Mouse (Mus musculus) limb, embryonic 12.5 days (tissue): ENCODE measurements around the gene Lrrc45. TPM values are rescaled to one million over a fixed set of nuclear protein-coding genes. Genes with fewer than 3 reads are reported as not detected.
A peak's percentile ranks its signal among the peaks of the same experiment; 100 is the strongest.

Experiments used
- ATAC-seq: fragments of 200-750 bp; cut with Nextera tagmentation; 2 replicates; pipeline ENCODE4 v1.8.0; 2017; ENCODE audit warnings: low read depth, moderate TSS enrichment; ENCODE audit not compliant: insufficient number of reproducible peaks, insufficient read depth, low FRiP score, low TSS enrichment
- H3K27ac ChIP-seq: fragments of 300-500 bp; sonication (generic); 2 replicates; pipeline ENCODE4 v1.5.1; 2016; ENCODE audit warnings: mild to moderate bottlenecking, moderate library complexity
- H3K27me3 ChIP-seq: fragments of 300-500 bp; sonication (generic); 2 replicates; pipeline ENCODE4 v1.6.1; 2016; ENCODE audit warnings: mild to moderate bottlenecking, moderate library complexity
- H3K36me3 ChIP-seq: fragments of 300-500 bp; sonication (generic); 2 replicates; pipeline ENCODE4 v1.6.1; 2016; ENCODE audit warnings: mild to moderate bottlenecking, moderate library complexity
- H3K4me1 ChIP-seq: fragments of 300-500 bp; sonication (generic); replicated peaks from 2 replicates; pipeline ENCODE4 v1.6.1; 2016
- H3K4me2 ChIP-seq: fragments of 300-500 bp; sonication (generic); 2 replicates; pipeline ENCODE4 v1.6.1; 2016; ENCODE audit warnings: mild to moderate bottlenecking, moderate library complexity
- H3K4me3 ChIP-seq: fragments of 300-500 bp; sonication (generic); replicated peaks from 2 replicates; pipeline ENCODE4 v1.5.1; 2016; ENCODE audit warnings: mild to moderate bottlenecking
- H3K9ac ChIP-seq: fragments of 300-500 bp; sonication (generic); replicated peaks from 2 replicates; pipeline ENCODE4 v1.6.1; 2016; ENCODE audit warnings: mild to moderate bottlenecking, moderate library complexity
- H3K9me3 ChIP-seq: fragments of 300-500 bp; sonication (generic); 2 replicates; pipeline ENCODE4 v1.6.1; 2016; ENCODE audit warnings: mild to moderate bottlenecking, moderate library complexity
- WGBS: fragments of 180-500 bp; shearing (Covaris S2); methylation state at CpG from one replicate; pipeline ENCODE4 v1.1.7; 2016; 5-methylcytosine and 5-hydroxymethylcytosine counted together
- polyA plus RNA-seq: library from polyadenylated mRNA; unstranded; fragments of >200 nt; fragmentation: Nextera tagmentation; extraction: Ambion mirVana; gene quantifications from 2 replicates; pipeline ENCODE4 v1.2.1, GENCODE M21; 2016

Lrrc45 gene
- polyA plus RNA-seq, 1 experiment from 2014 or later: 77.9 TPM

DNA sequence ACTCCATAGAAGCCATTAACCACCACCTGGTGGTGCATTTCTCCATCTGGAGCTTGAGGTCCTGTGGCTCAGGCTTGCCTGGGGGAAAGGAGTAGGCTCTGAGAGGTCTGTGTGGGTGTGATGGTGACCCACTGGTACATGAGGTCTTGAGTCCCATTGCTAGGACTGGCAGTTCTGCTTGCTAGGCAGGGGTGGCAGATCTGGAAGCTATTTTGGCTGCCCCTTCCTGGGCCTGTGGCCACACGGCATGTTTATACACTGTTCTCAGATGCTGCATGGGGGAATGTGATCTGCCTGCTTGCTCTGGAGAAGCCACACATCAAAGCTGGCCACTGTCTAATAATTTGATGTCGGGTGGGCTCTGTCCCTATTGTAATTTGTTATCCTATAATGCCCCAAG lies 29.6 kb upstream of the Lrrc45 start:
- WGBS: 83% methylated on average over 2 of the region's 2 CpGs
- H3K27ac ChIP-seq: no peak overlapping the region
- peaks cover 16% of the 10 kb centered on the region; the same call in 1 of the 2 replicates for H3K4me1 ChIP-seq
- H3K4me3 ChIP-seq: no peak overlapping the region
- no peaks in the 10 kb centered on the region for H3K27me3 ChIP-seq
- H3K36me3 ChIP-seq: peaks cover 84% of the 10 kb centered on the region
- H3K4me2 ChIP-seq: no peak overlapping the region
- H3K9ac ChIP-seq: no peak overlapping the region
- ATAC-seq: no peak
- no peaks in the 10 kb centered on the region for H3K9me3 ChIP-seq

- Histone ChIP-seq H3K27ac (no peak overlapping the region), H3K36me3 (peaks cover 84% of the 10 kb centered on the region), H3K4me3 (no peak overlapping the region), H3K9me3 (no peaks in the 10 kb centered on the region), H3K9ac (no peak overlapping the region), H3K4me2 (no peak overlapping the region), H3K4me1 (peaks cover 16% of the 10 kb centered on the region; the same call in 1 of the 2 replicates), H3K27me3 (no peaks in the 10 kb centered on the region)
- ATAC-seq: no peak
- 84% methylated on average over 2 of the region's 2 CpGs for WGBS
Observed at GRCm38 (mm10) chr11:120684660-120685059, 29.1 kb upstream of the Lrrc45 start.

DNA sequence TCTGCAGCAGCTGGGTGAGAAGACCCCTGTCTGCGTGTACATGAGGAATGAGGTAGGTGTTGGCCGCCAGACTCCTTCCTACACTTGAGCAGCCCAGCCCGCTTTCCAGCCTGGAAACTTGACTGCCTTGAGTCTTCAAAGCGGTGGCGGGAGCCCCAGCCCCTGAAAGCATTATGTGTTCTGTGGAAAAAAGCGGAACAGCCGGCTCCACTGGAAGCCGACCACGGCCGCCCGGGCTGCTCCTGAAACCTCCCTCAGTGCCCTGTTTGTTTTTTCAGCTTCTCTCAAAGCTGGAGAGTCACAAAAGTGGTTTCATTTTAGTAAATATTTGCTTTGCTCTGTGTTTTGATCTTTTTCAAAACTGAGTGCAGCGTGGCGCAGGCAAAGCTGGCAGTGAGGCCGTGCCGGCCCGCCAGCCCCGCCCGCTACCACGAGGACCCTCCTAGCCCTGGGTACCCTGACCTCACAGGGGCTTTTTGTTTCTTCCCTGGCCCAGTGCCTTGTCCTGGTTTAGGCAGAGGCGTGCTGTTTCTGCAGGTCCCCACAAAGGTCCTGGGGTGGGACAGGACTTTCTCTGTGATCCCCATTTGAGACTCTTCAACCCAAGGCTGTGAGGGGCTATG lies 27.0 kb upstream of the Lrrc45 start:
- Histone ChIP-seq H3K4me1 (peaks cover 16% of the 10 kb centered on the region; the same call in 1 of the 2 replicates), H3K4me2 (no peak overlapping the region), H3K27ac (peak overlapping the region; percentile 76), H3K9ac (0 out of 2 replicates have a peak overlapping the region, but pooled peaks have one; percentile 12), H3K4me3 (no peak overlapping the region), H3K9me3 (no peaks in the 10 kb centered on the region), H3K27me3 (no peaks in the 10 kb centered on the region), H3K36me3 (peaks cover 82% of the 10 kb centered on the region)
- 82% methylated on average over 20 of the region's 20 CpGs for WGBS
- ATAC-seq: no peak

DNA sequence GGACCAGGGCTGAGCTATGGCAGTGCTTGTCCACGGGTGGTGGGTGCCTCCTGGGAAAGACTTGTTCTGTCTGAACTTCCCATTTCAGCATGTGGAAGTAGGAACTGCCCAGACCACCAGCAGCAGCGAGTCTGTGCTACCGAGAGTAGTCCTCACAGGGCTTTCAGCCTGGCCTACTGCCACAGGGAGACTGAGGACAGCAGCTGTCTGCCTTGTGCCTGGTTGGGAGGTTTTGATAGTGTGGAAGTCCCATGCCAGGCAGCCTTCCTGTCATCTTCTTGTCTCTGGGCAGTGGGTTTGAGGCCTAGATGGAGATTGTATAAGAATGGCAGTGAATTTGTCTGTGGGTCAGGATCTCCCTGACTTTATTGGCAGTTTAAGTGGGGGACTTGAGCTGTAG lies 24.4 kb upstream of the Lrrc45 start:
- no peak for ATAC-seq
- Histone ChIP-seq H3K27ac (no peak overlapping the region), H3K9me3 (no peaks in the 10 kb centered on the region), H3K4me3 (no peak overlapping the region), H3K36me3 (peaks cover 83% of the 10 kb centered on the region), H3K9ac (no peak overlapping the region), H3K4me2 (no peak overlapping the region), H3K27me3 (no peaks in the 10 kb centered on the region), H3K4me1 (peaks cover 12% of the 10 kb centered on the region)
- WGBS: 79% methylated on average over 3 of the region's 3 CpGs

- Histone ChIP-seq H3K36me3 (peaks cover 81% of the 10 kb centered on the region), H3K4me3 (no peak overlapping the region), H3K27me3 (no peaks in the 10 kb centered on the region), H3K4me2 (no peak overlapping the region), H3K4me1 (peaks cover 29% of the 10 kb centered on the region), H3K27ac (no peak overlapping the region), H3K9ac (no peak overlapping the region), H3K9me3 (0 out of 2 replicates have a peak, but pooled peaks cover 4% of the 10 kb centered on the region)
- WGBS: 91% methylated on average over 4 of the region's 4 CpGs
- no peak for ATAC-seq
Observed at GRCm38 (mm10) chr11:120692471-120693011, 21.2 kb upstream of the Lrrc45 start.

DNA sequence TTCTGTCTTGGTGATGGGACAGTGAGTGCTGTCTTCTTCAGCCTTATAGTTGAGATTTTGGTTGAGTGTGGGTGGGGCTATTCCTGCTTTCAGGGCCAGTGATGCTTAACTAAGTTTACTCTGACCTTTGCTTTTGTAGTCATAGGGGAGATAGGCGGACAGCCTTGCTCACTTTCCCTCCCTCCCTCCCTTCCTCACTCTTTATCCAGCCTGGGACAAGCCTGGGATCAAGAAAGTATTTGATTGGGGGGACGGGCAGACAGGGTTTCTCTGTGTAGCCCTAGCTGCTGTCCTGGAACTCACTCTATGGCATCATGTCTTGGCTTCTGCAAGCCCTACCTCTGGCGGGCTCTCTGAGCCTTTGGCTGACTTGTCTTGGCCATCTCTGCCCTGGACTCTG lies 20.3 kb upstream of the Lrrc45 start:
- WGBS: 83% methylated on average over 3 of the region's 3 CpGs
- H3K27ac ChIP-seq: no peak overlapping the region
- peaks cover 37% of the 10 kb centered on the region for H3K4me1 ChIP-seq
- no peak overlapping the region for H3K4me2 ChIP-seq
- H3K27me3 ChIP-seq: no peaks in the 10 kb centered on the region
- no peak overlapping the region for H3K4me3 ChIP-seq
- H3K9me3 ChIP-seq: 0 out of 2 replicates have a peak, but pooled peaks cover 4% of the 10 kb centered on the region
- peaks cover 73% of the 10 kb centered on the region for H3K36me3 ChIP-seq
- no peak overlapping the region for H3K9ac ChIP-seq
- no peak for ATAC-seq

- Histone ChIP-seq H3K27ac (peak overlapping the region; percentile 87), H3K36me3 (peaks cover 69% of the 10 kb centered on the region), H3K4me2 (0 out of 2 replicates have a peak overlapping the region, but pooled peaks have one; percentile 11), H3K9me3 (0 out of 2 replicates have a peak, but pooled peaks cover 4% of the 10 kb centered on the region), H3K27me3 (no peaks in the 10 kb centered on the region), H3K4me3 (no peak overlapping the region), H3K4me1 (peaks cover 37% of the 10 kb centered on the region), H3K9ac (no peak overlapping the region)
- WGBS: 10% methylated on average over 4 of the region's 4 CpGs
- peak; percentile 41; the same call in 1 of the 2 replicates for ATAC-seq
Observed at GRCm38 (mm10) chr11:120695184-120695583, 18.5 kb upstream of the Lrrc45 start.

DNA sequence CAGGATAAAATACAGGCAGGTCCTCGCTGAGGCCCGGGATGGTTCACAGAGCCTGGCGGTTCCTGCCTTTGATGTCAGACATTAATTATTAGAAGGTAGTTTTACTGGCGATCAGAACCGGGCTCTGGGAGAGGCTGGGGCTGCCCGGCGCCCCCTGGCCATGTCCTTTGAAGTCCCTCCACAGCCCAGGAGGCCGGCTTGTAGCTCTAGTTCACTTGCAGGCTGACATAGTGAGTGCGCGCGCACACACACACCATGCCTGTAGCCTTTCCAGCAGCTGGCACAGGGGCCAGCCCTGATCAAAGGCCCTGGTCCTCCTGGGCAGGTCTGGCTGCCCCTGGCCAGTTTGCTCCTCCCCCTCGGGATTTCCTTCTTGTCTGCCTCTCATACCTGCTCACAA lies 18.1 kb upstream of the Lrrc45 start:
- H3K27me3 ChIP-seq: no peaks in the 10 kb centered on the region
- 0 out of 2 replicates have a peak, but pooled peaks cover 4% of the 10 kb centered on the region for H3K9me3 ChIP-seq
- H3K9ac ChIP-seq: peak overlapping the region; percentile 32
- peak; percentile 64 for ATAC-seq
- H3K36me3 ChIP-seq: peaks cover 69% of the 10 kb centered on the region
- peak overlapping the region; percentile 11 for H3K4me2 ChIP-seq
- peak overlapping the region; percentile 87 for H3K27ac ChIP-seq
- WGBS: 5% methylated on average over 12 of the region's 12 CpGs
- H3K4me3 ChIP-seq: no peak overlapping the region
- peaks cover 37% of the 10 kb centered on the region for H3K4me1 ChIP-seq

GRCm38 (mm10) chr11:120696568-120696967 lies 17.2 kb upstream of the Lrrc45 start:
- peaks cover 71% of the 10 kb centered on the region for H3K36me3 ChIP-seq
- H3K9me3 ChIP-seq: 0 out of 2 replicates have a peak, but pooled peaks cover 4% of the 10 kb centered on the region
- peak overlapping the region; percentile 87 for H3K27ac ChIP-seq
- 91% methylated on average over 6 of the region's 6 CpGs for WGBS
- no peak overlapping the region for H3K9ac ChIP-seq
- H3K4me1 ChIP-seq: peaks cover 37% of the 10 kb centered on the region
- ATAC-seq: no peak
- no peaks in the 10 kb centered on the region for H3K27me3 ChIP-seq
- H3K4me3 ChIP-seq: no peak overlapping the region
- H3K4me2 ChIP-seq: no peak overlapping the region

GRCm38 (mm10) chr11:120697741-120698140 lies 16.0 kb upstream of the Lrrc45 start:
- Histone ChIP-seq H3K4me1 (peaks cover 37% of the 10 kb centered on the region), H3K9ac (0 out of 2 replicates have a peak overlapping the region, but pooled peaks have one; percentile 5), H3K4me3 (no peak overlapping the region), H3K27ac (peak overlapping the region; percentile 41), H3K27me3 (no peaks in the 10 kb centered on the region), H3K36me3 (peaks cover 70% of the 10 kb centered on the region), H3K4me2 (no peak overlapping the region), H3K9me3 (0 out of 2 replicates have a peak, but pooled peaks cover 4% of the 10 kb centered on the region)
- ATAC-seq: no peak
- WGBS: 38% methylated on average over 10 of the region's 10 CpGs

DNA sequence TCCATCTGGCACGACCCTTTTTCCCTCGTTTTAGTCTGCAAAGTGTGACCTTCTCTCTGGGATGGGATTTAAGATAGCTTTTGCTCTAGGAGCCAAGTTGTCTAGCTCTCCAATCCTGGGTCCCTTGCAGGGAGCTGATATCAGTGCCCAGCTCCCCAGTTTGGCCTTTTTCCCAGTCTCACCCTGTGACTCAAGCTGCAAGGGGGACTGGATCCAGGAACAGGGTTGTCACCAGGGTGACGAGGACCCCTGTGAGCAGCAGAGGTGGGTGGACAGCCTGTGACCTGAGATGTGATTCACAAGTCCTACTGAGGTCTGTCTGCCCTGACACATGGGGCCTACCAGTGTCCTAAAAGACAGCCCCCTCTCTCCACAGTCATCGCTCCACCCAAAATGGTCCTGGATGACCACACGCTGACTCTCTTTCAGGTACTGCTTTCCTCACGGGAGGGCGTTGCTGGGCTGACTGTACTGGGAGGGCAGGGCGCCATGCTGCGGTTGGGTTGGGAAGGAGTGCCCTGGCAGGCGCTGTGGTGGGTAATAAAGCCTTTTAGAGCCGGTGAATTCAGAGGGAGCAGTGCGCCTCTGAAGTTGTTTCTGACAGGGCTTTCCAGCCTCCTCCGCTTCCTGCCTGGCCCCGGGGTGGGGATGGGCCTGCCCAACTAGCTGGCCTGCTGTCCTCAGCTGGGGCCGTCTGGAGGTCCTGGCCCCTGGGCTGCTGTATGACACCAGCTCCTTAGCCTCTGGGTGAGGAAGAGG lies 9.8 kb upstream of the Lrrc45 start:
- H3K9me3 ChIP-seq: no peaks in the 10 kb centered on the region
- no peaks in the 10 kb centered on the region for H3K27me3 ChIP-seq
- H3K4me2 ChIP-seq: peak overlapping the region; percentile 39
- WGBS: 15% methylated on average over 15 of the region's 15 CpGs
- H3K4me1 ChIP-seq: peaks cover 58% of the 10 kb centered on the region
- ATAC-seq: no peak
- peaks cover 42% of the 10 kb centered on the region for H3K36me3 ChIP-seq
- H3K4me3 ChIP-seq: no peak overlapping the region
- H3K27ac ChIP-seq: peak overlapping the region; percentile 92
- H3K9ac ChIP-seq: peak overlapping the region; percentile 45; the same call in 1 of the 2 replicates
